Mouse (Mus musculus) hindbrain, embryonic 11.5 days (tissue): ENCODE results near the gene Chp1. TPM values are rescaled to one million over a fixed set of nuclear protein-coding genes. Genes with fewer than 3 reads are reported as not detected.
"Not testable (repeated sequence)": the region's sequence is repeated elsewhere in the genome, so short reads cannot be mapped to it uniquely, and the experiment has no call there.

Experiments used
- ATAC-seq: fragments of 200-750 bp; cut with Nextera tagmentation; 2 replicates; pipeline ENCODE4 v1.8.0; 2017; ENCODE audit warnings: mild to moderate bottlenecking, moderate TSS enrichment, moderate library complexity; ENCODE audit not compliant: low FRiP score
- DNase-seq: peaks from one replicate; pipeline ENCODE4 v3.0.0-alpha.2; 2015; ENCODE audit warnings: low spot score
- H3K27ac ChIP-seq: fragments of 300-500 bp; sonication (generic); 2 replicates; pipeline ENCODE4 v1.5.1; 2014; ENCODE audit warnings: mild to moderate bottlenecking, low read depth, low read length
- H3K27me3 ChIP-seq: fragments of 300-500 bp; sonication (generic); 2 replicates; pipeline ENCODE4 v1.6.1; 2014; ENCODE audit warnings: mild to moderate bottlenecking, low read length, moderate library complexity, mixed read lengths; ENCODE audit not compliant: control insufficient read depth, insufficient read depth
- H3K36me3 ChIP-seq: fragments of 300-500 bp; sonication (generic); 2 replicates; pipeline ENCODE4 v1.6.1; 2014; ENCODE audit warnings: mild to moderate bottlenecking, low read length, moderate library complexity, mixed read lengths; ENCODE audit not compliant: control insufficient read depth, insufficient read depth
- H3K4me1 ChIP-seq: fragments of 300-500 bp; sonication (generic); replicated peaks from 2 replicates; pipeline ENCODE4 v1.6.1; 2014; ENCODE audit warnings: low read length, mixed read lengths; ENCODE audit not compliant: control insufficient read depth, insufficient read depth
- H3K4me2 ChIP-seq: fragments of 300-500 bp; sonication (generic); replicated peaks from 2 replicates; pipeline ENCODE4 v1.6.1; 2014; ENCODE audit warnings: mild to moderate bottlenecking, low read depth, low read length
- H3K4me3 ChIP-seq: fragments of 300-500 bp; sonication (generic); 2 replicates; pipeline ENCODE4 v1.5.1; 2014; ENCODE audit warnings: low read depth, low read length
- H3K9ac ChIP-seq: fragments of 300-500 bp; sonication (generic); 2 replicates; pipeline ENCODE4 v1.6.1; 2014; ENCODE audit warnings: low read depth, low read length
- H3K9me3 ChIP-seq: fragments of 300-500 bp; sonication (generic); 2 replicates; pipeline ENCODE4 v1.6.1; 2016; ENCODE audit warnings: low read length; ENCODE audit not compliant: control insufficient read depth
- WGBS: fragments of 180-500 bp; shearing (Covaris S2); extraction: QIAGEN DNeasy Blood & Tissue Kit; methylation state at CpG from one replicate; pipeline ENCODE4 v1.1.7; 2014; 5-methylcytosine and 5-hydroxymethylcytosine counted together
- polyA plus RNA-seq: library from polyadenylated mRNA; unstranded; fragments of >200 nt; fragmentation: Nextera tagmentation; extraction: Ambion mirVana; gene quantifications from 2 replicates; pipeline ENCODE4 v1.2.1, GENCODE M21; 2014

Chp1 gene
- polyA plus RNA-seq: 62.3 and 69.6 TPM in 2 replicates

GRCm38 (mm10) chr2:119547522-119548370, at the start of gene Chp1, which contains the start of gene Exd1:
Gene Chp1, plus strand, starts transcription at chr2:119547697.
Gene Exd1, minus strand, starts transcription at chr2:119547627.
- ATAC-seq (peak; percentile 99), DNase-seq (peak; percentile 99)
- Histone ChIP-seq H3K36me3 (no peaks in the 10 kb centered on the region), H3K4me2 (peak within 1 kb of the TSS; percentile 63), H3K27ac (peak within 1 kb of the TSS; percentile 83), H3K4me1 (no peaks in the 10 kb centered on the region), H3K27me3 (no peaks in the 10 kb centered on the region), H3K4me3 (peak within 1 kb of the TSS; percentile 70), H3K9me3 (no peaks in the 10 kb centered on the region), H3K9ac (peak within 1 kb of the TSS; percentile 90)
- WGBS: under 1% methylated on average over 57 of the region's 57 CpGs

- Histone ChIP-seq H3K4me3 (no peak overlapping the region), H3K9ac (no peak overlapping the region), H3K36me3 (no peaks in the 10 kb centered on the region), H3K27ac (no peak overlapping the region), H3K4me1 (no peaks in the 10 kb centered on the region), H3K4me2 (no peak overlapping the region), H3K9me3 (no peaks in the 10 kb centered on the region), H3K27me3 (no peaks in the 10 kb centered on the region)
- WGBS: 100% methylated on average over 2 of the region's 2 CpGs
- no peak for DNase-seq
- no peak for ATAC-seq
These were observed 48.6 kb upstream of the Chp1 start for GRCm38 (mm10) chr2:119498859-119499258.

- ATAC-seq (no peak), DNase-seq (no peak)
- H3K9me3 ChIP-seq: no peaks in the 10 kb centered on the region
- no peaks in the 10 kb centered on the region for H3K27me3 ChIP-seq
- no peak overlapping the region for H3K27ac ChIP-seq
- no peak overlapping the region for H3K4me2 ChIP-seq
- no peak overlapping the region for H3K9ac ChIP-seq
- 78% methylated on average over 2 of the region's 2 CpGs for WGBS
- H3K36me3 ChIP-seq: no peaks in the 10 kb centered on the region
- no peak overlapping the region for H3K4me3 ChIP-seq
- H3K4me1 ChIP-seq: no peaks in the 10 kb centered on the region
These were observed 46.4 kb upstream of the Chp1 start for GRCm38 (mm10) chr2:119500965-119501652.

GRCm38 (mm10) chr2:119507108-119507507, 40.4 kb upstream of the Chp1 start:
- Histone ChIP-seq H3K4me1 (no peaks in the 10 kb centered on the region), H3K27ac (no peak overlapping the region), H3K27me3 (no peaks in the 10 kb centered on the region), H3K4me3 (no peak overlapping the region), H3K4me2 (no peak overlapping the region), H3K9ac (no peak overlapping the region), H3K36me3 (no peaks in the 10 kb centered on the region), H3K9me3 (no peaks in the 10 kb centered on the region)
- DNase-seq (no peak), ATAC-seq (no peak)

GRCm38 (mm10) chr2:119508518-119508917, 39.0 kb upstream of the Chp1 start:
- H3K27me3 ChIP-seq, H3K36me3 ChIP-seq, DNase-seq, H3K4me1 ChIP-seq, H3K4me3 ChIP-seq, H3K27ac ChIP-seq, ATAC-seq, H3K9ac ChIP-seq, H3K9me3 ChIP-seq, H3K4me2 ChIP-seq: not testable (repeated sequence)
- 62% methylated on average over 7 of the region's 7 CpGs for WGBS

GRCm38 (mm10) chr2:119510856-119511255, 36.6 kb upstream of the Chp1 start:
- Histone ChIP-seq H3K27ac (no peak overlapping the region), H3K36me3 (no peaks in the 10 kb centered on the region), H3K9me3 (no peaks in the 10 kb centered on the region), H3K4me1 (no peaks in the 10 kb centered on the region), H3K4me2 (no peak overlapping the region), H3K27me3 (no peaks in the 10 kb centered on the region), H3K4me3 (no peak overlapping the region), H3K9ac (no peak overlapping the region)
- no peak for ATAC-seq
- 75% methylated on average over 2 of the region's 2 CpGs for WGBS
- no peak for DNase-seq

- no peak for DNase-seq
- no peak overlapping the region for H3K4me3 ChIP-seq
- H3K27me3 ChIP-seq: no peaks in the 10 kb centered on the region
- no peak overlapping the region for H3K27ac ChIP-seq
- H3K4me2 ChIP-seq: no peak overlapping the region
- no peak for ATAC-seq
- H3K9ac ChIP-seq: no peak overlapping the region
- H3K36me3 ChIP-seq: no peaks in the 10 kb centered on the region
- no peaks in the 10 kb centered on the region for H3K4me1 ChIP-seq
- WGBS: 84% methylated on average over 3 of the region's 3 CpGs
- H3K9me3 ChIP-seq: no peaks in the 10 kb centered on the region
These were observed 35.2 kb upstream of the Chp1 start for GRCm38 (mm10) chr2:119512292-119512691.

GRCm38 (mm10) chr2:119514026-119514522, 33.4 kb upstream of the Chp1 start:
- ATAC-seq: no peak
- Histone ChIP-seq H3K9ac (no peak overlapping the region), H3K4me1 (no peaks in the 10 kb centered on the region), H3K9me3 (no peaks in the 10 kb centered on the region), H3K36me3 (no peaks in the 10 kb centered on the region), H3K27ac (no peak overlapping the region), H3K4me3 (no peak overlapping the region), H3K27me3 (no peaks in the 10 kb centered on the region), H3K4me2 (no peak overlapping the region)
- no peak for DNase-seq
- 83% methylated on average over 3 of the region's 3 CpGs for WGBS
